Mouse (Mus musculus) erythroblast, embryonic 14.5 days (primary cell): ENCODE measurements around the gene Gm597. TPM values are rescaled to one million over a fixed set of nuclear protein-coding genes. Genes with fewer than 3 reads are reported as not detected.

Experiments
- H3K27me3 ChIP-seq: 2 replicates; pipeline ENCODE4 v1.6.1; 2012; ENCODE audit warnings: inconsistent platforms; ENCODE audit not compliant: control insufficient read depth
- H3K36me3 ChIP-seq: 2 replicates; pipeline ENCODE4 v1.6.1; 2012; ENCODE audit warnings: mild to moderate bottlenecking, inconsistent platforms; ENCODE audit not compliant: control insufficient read depth
- H3K4me1 ChIP-seq: 2 replicates; pipeline ENCODE4 v1.6.1; 2012; ENCODE audit warnings: inconsistent platforms; ENCODE audit not compliant: control insufficient read depth
- H3K4me3 ChIP-seq: replicated peaks from 2 replicates; pipeline ENCODE3; 2012; ENCODE audit warnings: moderate library complexity, mild to moderate bottlenecking, inconsistent platforms
- H3K9me3 ChIP-seq: 2 replicates; pipeline ENCODE4 v1.6.1; 2012; ENCODE audit warnings: low read length, inconsistent platforms, mixed read lengths; ENCODE audit not compliant: control insufficient read depth
- GATA1 ChIP-seq: IDR thresholded peaks from 2 replicates; pipeline ENCODE4 v1.6.1; 2012; ENCODE audit warnings: low read length, inconsistent platforms, mixed read lengths
- TAL1 ChIP-seq: IDR thresholded peaks from 3 replicates; pipeline ENCODE4 v1.6.1; 2012; ENCODE audit warnings: low read length, inconsistent platforms, mixed read lengths
- polyA plus RNA-seq: library from polyadenylated mRNA; stranded (reverse); fragments of >175 nt; gene quantifications from 2 replicates; pipeline ENCODE4 v1.2.3, GENCODE M21; 2012

Gene Gm597
- polyA plus RNA-seq, result not detected in 2 replicates

DNA sequence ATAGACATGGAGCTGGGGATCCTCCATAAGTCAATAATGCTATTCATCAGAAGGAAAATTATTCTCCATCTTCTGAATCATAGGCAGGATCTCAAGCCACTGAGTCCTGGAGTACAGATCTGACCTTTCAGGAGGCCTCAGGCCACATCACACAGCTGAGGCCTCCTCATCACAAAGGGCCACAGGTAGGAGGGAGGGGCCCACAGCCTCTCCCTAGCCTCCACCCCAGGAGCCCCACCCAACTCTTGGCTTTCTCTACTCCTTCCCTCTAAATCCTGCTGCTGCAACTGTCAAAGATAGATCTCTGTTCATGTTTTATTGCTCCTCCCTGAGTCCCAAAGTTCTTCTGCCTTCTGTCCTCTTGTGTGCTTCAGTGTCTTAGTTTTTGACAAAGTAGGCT lies at the start of gene Gm597:
Gene Gm597 (minus strand): TSS at position 101 of the 400 bp plus-strand sequence.
- no peaks in the 10 kb centered on the region for H3K36me3 ChIP-seq
- no peaks in the 10 kb centered on the region for H3K27me3 ChIP-seq
- TF ChIP-seq TAL1, result no peak
- no peak for TF ChIP-seq GATA1
- no peak within 1 kb of the TSS for H3K4me3 ChIP-seq
- peaks cover 9% of the 10 kb centered on the region for H3K9me3 ChIP-seq
- no peaks in the 10 kb centered on the region for H3K4me1 ChIP-seq

DNA sequence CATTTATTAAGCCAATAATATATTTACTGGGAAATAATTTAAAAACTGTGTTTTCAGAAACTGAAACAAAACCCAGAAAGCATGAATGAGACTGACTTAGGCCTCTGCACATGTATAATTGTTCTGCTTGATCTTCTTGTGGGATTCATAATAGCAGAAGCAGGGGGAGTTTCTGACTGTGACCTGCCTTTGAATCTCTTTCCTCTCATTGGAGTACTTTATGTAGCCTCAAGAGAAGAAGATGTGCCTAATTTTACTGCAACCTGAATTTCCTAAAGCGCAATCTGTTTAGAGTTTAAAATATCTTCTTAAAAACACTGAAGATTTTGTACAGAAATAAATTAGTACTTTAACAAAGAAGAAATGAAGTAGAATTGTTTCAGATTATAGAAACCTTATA lies 27.6 kb upstream of the Gm597 start:
- no peak overlapping the region for H3K4me3 ChIP-seq
- no peak for TF ChIP-seq TAL1
- no peak for TF ChIP-seq GATA1
- H3K9me3 ChIP-seq, result no peaks in the 10 kb centered on the region
- no peaks in the 10 kb centered on the region for H3K36me3 ChIP-seq
- H3K27me3 ChIP-seq, result no peaks in the 10 kb centered on the region
- H3K4me1 ChIP-seq, result no peaks in the 10 kb centered on the region

DNA sequence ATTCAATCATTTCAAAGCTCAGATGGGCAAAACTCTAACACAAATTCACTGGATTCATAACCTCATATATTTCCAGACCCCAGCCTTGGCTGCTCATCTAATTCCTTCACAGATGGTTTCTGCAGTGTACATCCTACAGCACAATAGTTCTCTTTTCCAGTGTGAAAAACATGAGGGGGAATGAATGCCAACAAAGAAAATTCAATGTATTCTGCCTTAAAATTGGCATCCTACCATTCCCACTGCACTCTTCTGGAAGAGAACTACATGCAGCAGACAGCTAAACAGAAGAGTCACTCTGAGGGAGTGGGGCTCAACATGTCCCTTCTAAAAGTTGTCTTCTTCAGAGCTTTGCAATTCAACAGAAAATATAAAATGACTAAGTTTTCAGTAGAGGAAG lies 26.6 kb upstream of the Gm597 start:
- peaks cover 3% of the 10 kb centered on the region; the same call in 1 of the 2 replicates for H3K9me3 ChIP-seq
- no peak overlapping the region for H3K4me3 ChIP-seq
- TF ChIP-seq GATA1 (no peak), TAL1 (no peak)
- no peaks in the 10 kb centered on the region for H3K27me3 ChIP-seq
- no peaks in the 10 kb centered on the region for H3K36me3 ChIP-seq
- H3K4me1 ChIP-seq, result no peaks in the 10 kb centered on the region

DNA sequence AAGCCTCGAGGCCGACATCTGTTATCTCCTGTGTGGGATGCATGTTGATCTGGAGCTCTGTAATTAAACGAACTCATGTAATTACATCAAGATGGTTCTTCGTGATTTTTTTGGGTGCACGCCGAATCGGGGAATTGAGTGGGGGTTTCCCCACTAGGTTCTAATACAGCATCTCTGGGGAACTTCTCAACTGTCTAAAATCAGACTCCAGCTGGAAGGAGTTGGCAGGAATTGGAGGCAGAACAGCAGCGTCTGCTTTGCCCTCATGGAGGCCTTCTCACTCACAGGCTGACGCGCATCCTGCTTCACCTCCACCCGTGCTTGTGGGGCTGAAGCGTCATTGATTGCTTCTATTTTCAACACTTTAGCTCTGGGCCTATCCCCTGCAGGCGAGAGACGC lies 20.8 kb upstream of the Gm597 start:
- Histone ChIP-seq H3K36me3 (no peaks in the 10 kb centered on the region), H3K9me3 (peaks cover 10% of the 10 kb centered on the region), H3K4me1 (no peaks in the 10 kb centered on the region), H3K27me3 (no peaks in the 10 kb centered on the region), H3K4me3 (no peak overlapping the region)
- TF ChIP-seq GATA1, result no peak
- no peak for TF ChIP-seq TAL1
